Mouse (Mus musculus) adrenal gland, adult 8-10 months (tissue): ENCODE measurements around the gene Rps21. TPM values are rescaled to one million over a fixed set of nuclear protein-coding genes. Genes with fewer than 3 reads are reported as not detected.
"Not testable (repeated sequence)": the region's sequence is repeated elsewhere in the genome, so short reads cannot be mapped to it uniquely, and the experiment has no call there.

Experiments used
- DNase-seq: peaks from one replicate; pipeline ENCODE4 v3.0.0; 2022
- total RNA-seq, 4 experiments: library from RNA; stranded (reverse); gene quantifications; 2 replicates each; pipeline ENCODE4 v1.2.4; 2022

The Rps21 gene
- total RNA-seq, 4 experiments from 2014 or later, result 772 to 1,010 (median 917) TPM

DNA sequence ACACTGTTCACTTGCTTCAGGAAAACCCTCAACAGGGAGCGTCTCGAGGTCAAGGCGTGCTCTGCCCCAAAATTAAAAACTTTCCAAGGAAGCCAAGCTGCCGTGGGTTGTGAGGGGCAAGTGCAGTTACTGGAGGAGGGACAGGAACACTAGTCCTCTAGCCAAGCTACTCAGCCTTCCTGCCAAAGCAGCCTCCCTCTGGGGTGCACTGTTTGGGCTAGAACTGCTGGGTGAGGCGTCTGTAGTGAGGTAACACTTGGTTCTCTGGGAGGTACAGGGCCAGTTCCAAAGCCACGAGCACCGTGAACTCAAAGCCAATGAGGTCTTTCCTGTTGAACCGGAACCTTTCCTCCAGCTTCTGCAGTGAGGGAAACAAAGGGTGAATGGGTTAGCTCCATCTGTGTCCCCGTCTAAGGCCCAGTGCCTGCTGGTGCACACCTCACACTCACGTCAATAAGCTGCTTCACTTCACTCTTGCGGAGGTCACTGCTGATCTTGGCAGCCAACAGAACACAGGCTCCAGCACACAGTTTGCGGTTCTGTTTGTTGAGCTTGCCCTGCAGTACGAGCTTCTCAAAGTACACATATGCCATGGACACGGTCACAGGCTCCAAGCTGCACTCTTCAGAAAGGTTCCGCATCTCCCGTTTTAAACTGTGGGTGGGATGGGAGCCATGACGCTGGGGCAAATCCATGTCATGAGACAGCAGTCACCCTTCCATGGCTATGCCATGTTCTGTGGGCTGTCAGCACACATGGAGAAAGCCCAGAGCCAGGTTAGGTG is 2.8 kb downstream of the Rps21 start:
- DNase-seq, result not testable (repeated sequence)

DNA sequence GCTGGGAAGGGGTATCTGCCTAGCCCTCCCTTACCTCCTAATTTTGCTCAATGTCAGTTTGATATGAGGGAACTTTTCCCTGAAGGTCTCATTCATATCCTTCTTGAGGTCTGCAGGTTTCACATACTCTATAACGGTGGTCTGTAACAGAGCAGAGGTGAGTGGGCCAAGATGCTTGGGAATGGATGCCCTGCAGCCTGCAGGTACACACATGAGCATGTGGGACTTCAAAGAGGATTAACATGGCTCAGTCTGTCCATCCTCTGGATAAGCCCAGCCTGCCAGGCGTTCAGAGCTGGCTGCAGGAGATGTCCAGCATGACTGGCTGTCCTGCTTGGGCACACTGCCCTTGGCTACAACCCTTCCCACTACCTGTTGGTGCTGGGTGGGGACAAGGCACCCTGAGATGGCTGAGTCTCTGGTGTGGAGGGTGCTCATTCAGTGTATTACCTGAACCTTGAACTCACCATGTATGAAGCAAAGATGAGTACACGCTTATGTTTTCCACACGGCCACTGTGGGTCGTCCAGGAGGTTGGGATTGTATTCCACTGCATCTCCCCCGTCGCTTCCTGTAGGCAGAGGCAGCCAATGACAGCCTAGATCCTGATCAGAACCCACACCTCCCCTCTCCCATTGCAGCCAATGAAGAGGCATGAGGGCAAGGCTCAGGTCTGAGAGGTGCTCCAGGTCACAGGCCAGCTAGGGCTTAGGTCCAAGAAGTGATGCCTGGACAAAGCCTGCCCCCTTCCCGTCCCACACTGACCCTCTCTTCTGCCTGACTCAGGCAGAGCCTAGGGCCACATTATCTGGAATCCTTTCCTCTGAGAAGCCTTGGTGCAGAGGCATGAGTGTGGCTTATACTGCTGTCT is 3.7 kb downstream of the Rps21 start:
- no peak for DNase-seq

DNA sequence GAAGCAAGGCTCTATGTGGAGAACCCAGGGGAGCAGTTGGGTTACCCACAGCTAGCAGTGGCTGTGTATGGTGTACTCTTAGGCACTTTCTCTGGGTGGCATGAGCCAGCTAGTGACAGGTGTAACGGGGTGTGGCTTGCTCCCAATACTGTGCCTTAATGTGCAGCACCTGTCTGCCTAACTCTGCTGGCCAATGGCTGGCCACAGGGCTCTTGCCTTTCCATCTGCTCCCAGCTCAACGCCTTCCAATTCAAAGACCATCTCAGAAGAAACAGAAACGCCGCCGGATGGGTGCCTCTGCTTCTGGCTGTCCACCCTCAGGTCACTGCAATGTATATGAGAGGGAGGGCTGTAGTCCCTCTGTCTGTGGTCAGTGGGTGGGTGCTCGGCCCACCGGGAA is 4.7 kb downstream of the Rps21 start:
- no peak for DNase-seq

DNA sequence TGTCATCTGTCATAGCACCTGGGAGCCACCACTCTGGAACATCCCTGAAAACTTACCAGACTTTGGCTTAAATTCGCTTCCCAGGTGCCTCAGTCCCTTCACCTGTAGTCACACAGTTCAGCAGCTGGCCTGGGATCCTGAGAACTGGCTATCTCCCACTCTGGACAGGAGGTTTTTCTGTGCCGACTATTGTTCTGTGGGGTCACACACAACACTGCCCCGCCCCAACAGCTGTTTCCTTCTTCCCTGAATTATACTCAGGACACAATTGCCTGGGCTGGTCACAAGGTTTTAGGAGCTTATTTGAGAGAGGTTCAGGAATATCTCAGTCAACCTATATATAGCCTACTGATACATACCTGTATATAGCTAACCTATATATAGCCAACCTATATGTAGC is 5.3 kb downstream of the Rps21 start:
- DNase-seq, result no peak

DNA sequence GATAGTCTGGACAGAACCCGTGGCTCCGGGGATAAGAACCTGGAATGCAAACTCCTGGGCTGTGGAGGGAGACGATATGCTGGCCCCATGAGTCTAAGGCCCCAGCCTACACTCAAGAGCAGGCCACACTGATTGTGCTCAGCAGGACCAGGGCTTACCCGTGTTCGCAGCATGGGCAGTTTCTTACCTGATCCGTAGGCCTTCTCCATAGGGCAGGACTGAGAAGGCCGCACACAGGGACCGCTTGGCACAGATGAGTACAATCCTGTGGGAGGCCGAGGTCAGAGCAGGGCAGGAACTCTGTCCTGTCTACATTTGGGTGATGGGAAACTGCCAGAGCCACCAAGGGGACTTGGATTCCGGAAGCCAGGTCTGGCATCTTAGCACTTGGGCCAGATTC is 5.7 kb downstream of the Rps21 start:
- DNase-seq, result no peak

DNA sequence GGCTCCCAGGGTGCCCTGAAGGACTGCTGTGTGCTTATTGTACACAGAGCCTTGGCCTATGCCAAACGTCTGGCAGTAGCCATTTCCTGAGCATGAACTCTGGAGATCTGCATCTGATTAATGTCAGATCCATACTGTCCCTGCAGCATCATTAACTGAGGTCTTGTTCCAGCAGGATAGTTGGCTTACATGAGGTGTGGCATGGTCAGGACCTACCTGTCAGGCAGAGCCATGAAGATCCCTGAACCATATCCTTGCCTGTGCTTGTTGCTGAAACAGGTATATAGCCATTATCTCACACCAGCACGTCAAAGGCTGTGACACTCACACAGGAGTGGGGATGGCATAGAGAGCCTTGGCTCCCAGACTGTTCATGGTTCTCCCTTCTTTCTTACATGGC is 10.8 kb downstream of the Rps21 start:
- no peak for DNase-seq

DNA sequence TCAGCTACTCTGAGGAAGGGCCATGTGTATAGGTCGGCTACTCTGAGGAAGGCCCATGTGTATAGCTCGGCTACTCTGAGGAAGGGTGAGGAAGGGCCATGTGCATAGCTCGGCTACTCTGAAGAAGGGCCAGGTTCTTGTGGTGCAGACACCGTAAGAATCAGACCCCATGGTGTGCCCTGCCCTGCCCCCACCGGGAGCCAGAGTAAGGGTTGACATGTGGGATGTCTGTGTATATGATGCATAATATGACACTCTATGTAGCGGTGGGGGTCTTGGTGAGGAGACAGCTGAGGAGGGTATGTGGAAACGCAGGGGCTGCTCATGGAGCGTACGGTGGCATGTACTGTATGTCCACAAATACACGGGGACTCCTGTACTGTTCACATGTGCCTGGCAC is 12.2 kb downstream of the Rps21 start:
- DNase-seq, result no peak

DNA sequence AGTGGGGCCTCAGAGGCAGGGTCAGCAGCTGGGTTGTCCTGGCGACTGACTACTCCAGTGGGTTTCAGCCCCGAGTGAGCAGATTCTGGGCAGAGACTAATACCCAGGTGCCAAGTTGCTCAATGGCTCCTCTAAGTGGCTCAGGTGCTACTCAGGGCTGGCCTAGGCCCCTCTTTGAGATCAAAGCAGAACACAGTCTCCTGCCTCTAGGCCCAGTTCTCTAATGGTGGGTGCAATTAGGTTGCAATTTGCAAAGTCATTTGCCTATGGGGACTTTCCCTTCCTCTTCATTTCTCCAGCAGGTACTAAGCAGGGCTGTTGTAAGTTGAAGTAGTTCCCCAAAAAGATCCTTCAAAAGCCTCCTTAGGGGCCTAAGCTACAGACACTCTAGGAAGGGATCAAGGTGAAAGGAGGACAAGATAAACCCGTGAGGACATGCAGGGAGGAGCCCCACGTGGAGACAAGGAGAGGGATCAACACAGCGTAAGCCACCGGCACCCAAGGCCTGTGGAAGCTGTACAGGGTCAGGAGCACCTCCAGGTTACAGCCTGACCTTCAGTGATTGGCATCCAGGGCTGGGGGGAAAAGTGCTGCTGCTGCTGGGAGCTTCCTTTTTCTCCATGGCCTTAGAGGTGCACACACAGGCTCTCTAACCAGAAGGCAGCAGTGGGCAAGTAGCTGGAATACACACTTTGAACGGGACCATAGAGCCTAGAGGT is 13.5 kb downstream of the Rps21 start:
- DNase-seq, result no peak

DNA sequence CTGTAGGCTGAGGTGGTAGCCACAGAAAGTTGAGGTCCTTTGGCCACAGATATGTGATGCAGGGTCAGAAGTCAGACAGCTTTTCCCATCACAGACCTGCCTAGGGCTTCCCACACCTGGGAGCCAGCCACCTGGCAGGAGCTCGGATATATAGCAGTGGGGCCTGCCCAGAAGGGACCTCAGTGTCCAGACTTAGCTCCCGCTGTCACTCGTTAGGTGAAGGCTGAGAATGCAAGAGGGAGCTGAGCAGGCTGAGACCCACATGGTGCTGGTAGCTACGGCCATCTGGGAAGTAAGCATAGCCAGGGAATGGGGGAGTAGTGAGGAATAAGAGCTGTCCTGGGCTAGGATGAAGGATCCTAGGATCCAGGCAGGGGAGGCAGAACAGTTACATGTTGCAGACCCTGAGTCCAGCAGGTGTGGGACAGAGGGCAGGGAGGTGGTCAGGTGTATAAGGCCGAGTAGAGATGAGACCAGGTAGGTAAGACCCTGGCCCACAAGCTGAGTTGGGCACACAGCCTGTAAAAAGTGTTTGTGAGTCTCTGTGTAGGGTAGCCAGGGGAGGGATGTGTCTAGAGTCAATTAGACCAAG is 14.7 kb downstream of the Rps21 start:
- no peak for DNase-seq

DNA sequence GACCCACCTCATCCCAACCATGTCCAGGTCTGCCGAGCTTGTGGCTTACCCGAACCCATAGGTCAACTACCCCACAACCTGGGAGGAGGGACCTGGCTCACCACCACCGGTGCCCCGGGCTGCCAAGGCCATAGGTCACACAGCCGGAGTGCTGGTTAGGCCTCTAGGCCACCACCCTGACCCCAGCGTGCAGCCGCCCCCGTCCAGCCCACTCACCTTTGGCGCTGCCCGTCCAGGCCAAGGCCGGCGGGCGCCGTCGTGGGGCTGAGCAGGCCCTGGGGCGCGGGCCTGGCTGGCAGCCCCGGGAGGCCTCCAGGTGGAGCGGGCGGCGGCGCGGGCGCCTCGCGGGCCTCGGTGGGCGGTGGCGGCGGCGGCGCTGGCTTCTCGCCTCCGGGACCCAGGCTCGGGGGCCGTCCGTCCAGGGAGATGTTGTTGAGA is 15.7 kb downstream of the Rps21 start:
- no peak for DNase-seq

DNA sequence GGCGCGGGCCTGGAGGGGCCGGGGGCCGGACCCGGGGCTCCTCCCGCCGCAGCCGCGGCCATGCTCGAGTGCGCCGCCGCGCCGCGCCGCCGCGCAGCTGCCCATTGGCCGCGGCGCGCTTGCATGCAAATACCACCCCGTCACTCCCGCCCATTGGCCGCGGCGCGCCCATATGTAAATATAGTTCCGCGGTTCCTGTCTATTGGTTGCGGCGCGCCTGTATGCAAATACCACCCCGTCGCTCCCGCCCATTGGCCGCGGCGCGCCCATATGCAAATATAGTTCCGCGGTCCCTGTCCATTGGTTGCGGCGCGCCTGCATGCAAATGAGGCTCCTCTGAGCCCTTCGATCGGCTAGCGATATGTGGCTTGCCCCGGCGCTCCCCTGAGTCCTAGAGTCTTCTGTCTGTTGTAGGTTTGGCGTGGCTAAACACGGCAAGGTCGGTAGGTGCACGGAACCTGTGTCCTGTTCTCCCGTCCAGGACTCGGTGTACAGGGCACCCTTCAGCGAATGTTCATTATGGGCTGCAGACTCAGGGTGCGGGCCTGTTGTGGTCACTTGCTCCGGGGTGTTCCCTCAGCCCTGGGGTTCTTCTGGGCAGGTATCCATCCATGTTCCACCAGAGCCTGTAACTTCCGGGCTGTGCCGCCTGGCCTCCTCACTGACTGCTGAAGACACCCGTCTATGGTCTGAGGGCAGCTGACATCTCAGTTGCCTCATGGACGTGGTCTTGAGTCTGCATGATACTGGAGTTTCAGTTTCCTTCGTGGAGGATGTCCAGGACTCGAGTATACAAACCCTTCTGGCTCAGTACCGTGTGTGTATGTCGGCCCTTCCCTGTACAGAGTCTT is 16.4 kb downstream of the Rps21 start, which contains the start of gene Cables2:
Gene Cables2 (minus strand): TSS at position 103 of the 851 bp plus-strand sequence.
- peak; percentile 92 for DNase-seq

DNA sequence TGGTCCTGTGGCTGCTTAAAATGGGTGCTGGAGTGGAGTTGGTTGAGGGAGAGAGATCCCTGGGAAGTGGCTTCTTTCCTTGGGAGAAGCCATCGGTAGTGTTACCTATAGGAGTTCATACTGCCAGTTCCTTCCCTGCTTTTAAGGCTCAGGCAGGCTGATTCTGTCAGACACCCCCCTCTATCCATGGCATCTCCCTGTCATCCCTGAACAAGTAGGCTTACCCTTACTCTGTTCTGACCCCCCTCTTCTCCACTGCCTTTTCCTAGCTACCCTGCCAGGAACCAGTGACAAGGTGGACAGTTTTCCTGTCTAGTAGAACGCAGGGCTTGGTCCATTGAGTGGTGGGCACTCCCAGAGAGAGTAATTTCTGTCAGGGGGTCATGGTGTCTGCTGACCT is 17.3 kb downstream of the Rps21 start:
- DNase-seq, result no peak

DNA sequence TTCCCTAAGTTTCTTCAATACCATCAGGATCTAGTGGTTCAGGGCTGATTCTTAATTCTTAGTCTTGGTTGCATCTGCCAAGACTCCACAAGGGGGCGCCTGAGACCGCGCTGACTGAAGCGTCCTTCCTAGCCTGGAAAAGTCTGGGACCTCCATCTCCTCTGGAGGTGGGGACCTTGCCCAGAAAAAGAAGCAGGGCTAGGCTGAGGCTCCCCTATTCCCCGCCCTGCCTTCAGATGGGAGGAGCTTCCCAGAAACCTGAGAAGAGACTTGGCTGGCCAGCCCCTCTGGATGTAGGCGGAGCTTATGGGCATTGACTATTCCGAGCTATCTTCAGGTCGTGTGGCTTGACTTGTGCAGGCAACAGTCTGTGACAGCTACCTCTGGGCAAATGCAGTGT is 18.7 kb downstream of the Rps21 start:
- DNase-seq, result peak; percentile 66

DNA sequence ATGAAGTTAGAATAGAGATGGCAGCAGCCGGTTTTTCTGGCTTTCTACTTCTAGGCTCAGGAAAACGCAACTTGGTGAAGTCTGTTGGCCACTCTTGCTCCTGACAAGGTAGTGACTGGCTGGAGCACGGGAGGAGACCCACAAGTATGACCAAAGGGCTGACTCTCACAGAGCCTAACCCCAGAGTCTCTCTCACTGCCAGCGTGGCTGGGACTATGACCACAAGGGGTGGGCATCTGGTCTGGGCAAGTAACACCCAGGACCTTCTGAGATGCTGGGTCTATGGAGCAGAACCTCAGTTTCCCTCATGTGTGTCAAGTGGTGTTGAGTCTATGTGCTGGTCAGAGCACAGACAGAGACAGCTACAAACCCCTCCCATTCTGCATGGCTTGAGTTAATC is 19.2 kb downstream of the Rps21 start:
- no peak for DNase-seq

DNA sequence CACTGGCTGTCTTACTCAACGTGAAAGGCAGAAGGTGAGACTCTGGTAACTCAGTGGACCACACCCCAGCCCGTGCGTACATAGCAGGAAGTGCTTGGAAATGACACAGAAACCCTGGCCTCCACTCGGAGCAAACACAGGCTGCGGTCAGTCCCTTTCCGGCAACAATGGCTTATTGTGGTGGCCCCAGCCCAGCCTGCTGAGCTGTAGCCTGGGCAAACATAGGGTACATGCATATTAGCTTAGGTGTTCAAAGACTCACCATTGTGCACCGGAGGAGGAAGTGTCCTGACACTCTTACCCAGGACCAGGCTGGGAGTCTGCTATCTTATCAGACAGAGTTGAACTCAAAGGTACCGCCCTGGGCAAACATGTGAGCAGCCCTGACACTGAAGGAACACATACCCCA is 19.7 kb downstream of the Rps21 start:
- DNase-seq, result no peak

DNA sequence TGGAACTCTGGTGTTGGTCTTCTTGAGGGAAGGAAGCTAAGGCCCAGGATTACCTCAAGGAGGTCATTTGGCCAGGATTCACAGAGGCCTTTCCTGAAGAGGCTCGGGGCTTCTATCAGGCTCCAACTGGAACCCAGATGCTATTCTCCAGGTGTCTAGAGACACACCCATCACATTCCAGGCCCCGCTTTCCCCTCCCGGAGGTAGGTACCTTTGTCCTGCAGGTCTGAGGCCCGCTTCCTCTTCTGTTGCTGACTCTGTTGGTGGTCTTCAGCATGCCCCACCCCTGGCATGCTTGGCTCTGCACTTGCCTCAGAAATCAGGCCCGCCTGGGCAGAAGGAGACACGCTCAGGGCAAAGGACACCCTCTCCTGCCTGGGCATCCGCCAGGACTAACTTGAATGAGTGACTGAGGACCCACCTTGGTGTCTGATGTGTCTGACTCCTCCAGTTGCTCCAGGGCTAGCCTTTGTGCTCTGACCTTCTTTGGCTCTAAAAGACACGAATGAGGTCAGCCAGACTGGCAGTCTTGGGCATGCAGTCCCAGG is 20.7 kb downstream of the Rps21 start:
- no peak for DNase-seq

DNA sequence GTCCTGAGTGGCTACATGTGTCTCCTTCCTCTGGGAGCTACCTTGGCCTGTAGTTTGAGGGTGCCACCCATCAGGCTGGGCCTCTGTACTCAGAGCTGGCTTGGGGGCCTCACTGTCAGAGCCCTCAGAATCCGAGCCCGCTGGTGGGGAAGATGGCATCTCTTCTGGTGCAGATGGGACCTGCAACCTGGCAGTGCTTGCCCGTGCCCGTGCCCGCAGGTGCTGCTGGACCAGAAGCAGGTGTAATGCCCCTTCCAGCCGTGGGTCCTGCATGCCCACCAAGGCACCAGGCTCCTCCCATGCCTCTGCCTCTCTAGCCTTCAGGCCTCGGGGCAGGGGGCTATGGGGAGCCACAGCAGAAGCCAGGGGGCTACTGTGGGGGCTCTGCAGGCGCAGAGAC is 22.1 kb downstream of the Rps21 start:
- no peak for DNase-seq

DNA sequence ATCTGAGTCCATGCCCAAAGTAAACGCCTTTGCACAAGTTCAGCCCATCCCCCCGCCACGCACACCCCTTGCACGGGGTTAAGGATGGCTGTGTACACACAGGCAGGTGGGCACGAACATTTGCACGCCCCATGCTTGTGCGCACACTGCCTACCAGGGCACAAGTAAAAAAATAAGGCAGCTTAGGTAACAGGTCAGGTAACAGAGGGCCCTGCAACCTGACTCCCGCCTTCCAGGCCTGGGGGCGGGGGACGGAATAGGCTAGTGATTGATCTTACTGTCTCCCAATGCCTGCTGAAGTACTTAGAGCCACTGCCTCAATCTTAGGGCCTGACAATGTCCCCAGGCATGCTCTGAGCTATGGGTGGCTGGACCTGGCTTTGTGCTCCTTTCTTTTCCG is 31.8 kb downstream of the Rps21 start:
- DNase-seq, result no peak

DNA sequence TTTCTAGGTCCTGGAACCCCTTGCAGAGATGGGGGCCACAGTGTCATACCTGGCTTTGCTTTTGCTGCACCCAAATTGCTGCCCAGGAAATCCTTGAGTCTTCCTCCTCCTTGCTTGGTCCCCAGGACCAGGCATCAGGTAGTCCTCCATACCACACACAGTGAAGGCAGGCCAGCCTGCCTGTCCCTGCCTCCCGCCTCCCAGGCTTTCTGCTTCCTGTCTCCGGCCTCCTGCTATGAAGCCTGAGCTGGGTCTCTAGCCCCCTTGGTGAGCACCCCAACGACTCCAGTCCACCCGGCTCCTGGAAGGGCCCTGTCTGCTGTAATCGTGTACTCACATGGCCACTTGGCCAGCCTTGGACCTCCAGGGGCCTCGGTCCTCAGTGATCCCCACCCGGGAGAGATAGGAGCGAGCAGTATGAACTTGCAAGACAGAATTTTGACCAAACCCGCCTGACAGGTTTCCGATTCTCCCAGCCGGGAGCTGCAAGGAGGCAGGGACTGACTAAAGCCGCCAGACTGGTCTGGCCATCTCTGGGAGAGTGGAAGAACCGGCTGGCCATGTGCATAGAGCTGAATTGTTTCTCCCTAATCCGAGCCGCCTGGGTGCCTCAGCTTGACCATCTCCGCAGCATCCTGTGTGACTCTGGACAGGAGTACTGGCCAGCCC is 32.4 kb downstream of the Rps21 start, which contains the start of gene Rbbp8nl:
Gene Rbbp8nl (minus strand): TSS at position 440 of the 669 bp plus-strand sequence.
- DNase-seq, result no peak

DNA sequence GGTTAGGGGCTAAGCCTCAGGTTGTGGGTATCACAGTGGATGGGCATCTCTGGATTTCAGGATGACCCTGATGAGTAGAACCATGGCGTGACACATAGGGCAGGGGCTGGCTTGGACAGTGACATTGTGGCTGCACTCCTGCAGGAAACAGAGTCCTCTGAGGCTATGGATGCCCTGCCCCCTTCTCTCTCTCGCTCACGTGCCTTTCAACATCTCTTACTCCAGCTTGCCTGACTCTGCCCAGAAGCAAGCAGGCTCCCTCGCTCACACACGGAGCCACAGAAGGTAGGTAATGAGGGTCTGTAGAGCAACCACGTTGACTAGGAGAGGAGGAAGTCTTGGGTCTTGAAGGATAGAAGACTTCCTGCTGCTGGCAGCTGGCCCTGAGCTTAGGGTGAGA is 33.3 kb downstream of the Rps21 start:
- DNase-seq, result no peak

DNA sequence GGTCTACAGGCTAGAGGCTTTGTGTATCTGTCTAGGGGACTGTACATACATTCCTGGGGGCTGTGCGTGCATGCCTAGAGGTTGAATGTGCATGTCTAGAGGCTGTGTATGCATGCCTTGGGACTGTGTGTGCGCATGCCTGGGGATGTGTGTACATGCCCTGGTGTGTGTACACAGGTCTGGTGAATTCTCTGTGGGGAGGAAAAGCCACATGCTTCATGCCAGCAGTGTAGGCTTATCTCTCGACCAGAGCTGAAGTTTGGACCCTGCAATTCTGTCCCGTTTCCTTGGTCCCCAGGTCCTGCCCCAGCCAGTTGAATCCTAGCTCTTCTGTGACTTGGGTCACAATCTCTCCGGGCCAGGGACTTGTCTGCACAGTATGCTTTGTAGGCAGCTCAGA is 34.4 kb downstream of the Rps21 start:
- no peak for DNase-seq
